Mouse (Mus musculus): ENCODE measurements at regions not wholly inside any gene's neighbourhood (a gene's known extent, or its start where the extent isn't known, plus 50 kb on each side); places are given as distances from the start of the nearest gene placed in this dataset.

GRCm38 (mm10) chr17:48592457-48592856 lies 137.8 kb downstream of the Unc5cl start:
- Histone ChIP-seq H3K27ac (ENCODE audit: low read depth, low read length) (no peak overlapping the region), H3K36me3 (ENCODE audit: control insufficient read depth, insufficient read depth, low read length) (no peaks in the 10 kb centered on the region), H3K9ac (ENCODE audit: low read depth, low read length) (no peak overlapping the region), H3K9me3 (ENCODE audit: control insufficient read depth, low read length) (no peaks in the 10 kb centered on the region), H3K27me3 (replicated peaks; ENCODE audit: control insufficient read depth, insufficient read depth, low read length) (no peaks in the 10 kb centered on the region), H3K4me3 (ENCODE audit: low read length) (no peak overlapping the region), H3K4me2 (ENCODE audit: low read length) (no peak overlapping the region), H3K4me1 (ENCODE audit: control insufficient read depth, insufficient read depth, low read depth, low read length) (no peaks in the 10 kb centered on the region)
- ATAC-seq = no peak
- 73% methylated on average over 1 of the region's 1 CpGs for WGBS

- no peak for ATAC-seq
- WGBS = 77% methylated on average over 10 of the region's 10 CpGs
- Histone ChIP-seq H3K9me3 (ENCODE audit: control insufficient read depth, low read length) (no peaks in the 10 kb centered on the region), H3K4me1 (ENCODE audit: control insufficient read depth, insufficient read depth, low read depth, low read length) (no peaks in the 10 kb centered on the region), H3K9ac (ENCODE audit: low read depth, low read length) (no peak overlapping the region), H3K27me3 (replicated peaks; ENCODE audit: control insufficient read depth, insufficient read depth, low read length) (no peaks in the 10 kb centered on the region), H3K36me3 (ENCODE audit: control insufficient read depth, insufficient read depth, low read length) (no peaks in the 10 kb centered on the region), H3K4me2 (ENCODE audit: low read length) (no peak overlapping the region), H3K27ac (ENCODE audit: low read depth, low read length) (no peak overlapping the region), H3K4me3 (ENCODE audit: low read length) (no peak overlapping the region)
Measured at GRCm38 (mm10) chr17:48595418-48595963, 140.8 kb downstream of the Unc5cl start.

- H3K4me1 ChIP-seq (ENCODE audit: control insufficient read depth, insufficient read depth, low read depth, low read length) = no peaks in the 10 kb centered on the region
Measured at GRCm38 (mm10) chr17:48596406-48596805, 141.7 kb downstream of the Unc5cl start.

GRCm38 (mm10) chr17:48597301-48597700 lies 142.6 kb downstream of the Unc5cl start:
- no peak for ATAC-seq
- H3K4me3 ChIP-seq (ENCODE audit: low read length) = no peak overlapping the region
- no peak overlapping the region for H3K9ac ChIP-seq (ENCODE audit: low read depth, low read length)
- no peak overlapping the region for H3K4me2 ChIP-seq (ENCODE audit: low read length)
- no peak overlapping the region for H3K27ac ChIP-seq (ENCODE audit: low read depth, low read length)
- 100% methylated on average over 1 of the region's 1 CpGs for WGBS
- H3K36me3 ChIP-seq (ENCODE audit: control insufficient read depth, insufficient read depth, low read length) = no peaks in the 10 kb centered on the region
- H3K9me3 ChIP-seq (ENCODE audit: control insufficient read depth, low read length) = no peaks in the 10 kb centered on the region
- H3K27me3 ChIP-seq (replicated peaks; ENCODE audit: control insufficient read depth, insufficient read depth, low read length) = no peaks in the 10 kb centered on the region
- no peaks in the 10 kb centered on the region; the same call in 1 of the 2 replicates for H3K4me1 ChIP-seq (ENCODE audit: control insufficient read depth, insufficient read depth, low read depth, low read length)

More at GRCm38 (mm10) chr17:48596406-48596805, 141.7 kb downstream of the Unc5cl start:
- 83% methylated on average over 3 of the region's 3 CpGs for WGBS
- Histone ChIP-seq H3K36me3 (ENCODE audit: control insufficient read depth, insufficient read depth, low read length) (no peaks in the 10 kb centered on the region), H3K4me2 (ENCODE audit: low read length) (no peak overlapping the region), H3K9ac (ENCODE audit: low read depth, low read length) (no peak overlapping the region), H3K4me3 (ENCODE audit: low read length) (no peak overlapping the region), H3K27ac (ENCODE audit: low read depth, low read length) (no peak overlapping the region), H3K9me3 (ENCODE audit: control insufficient read depth, low read length) (no peaks in the 10 kb centered on the region), H3K27me3 (replicated peaks; ENCODE audit: control insufficient read depth, insufficient read depth, low read length) (no peaks in the 10 kb centered on the region)
- no peak for ATAC-seq

GRCm38 (mm10) chr17:48598471-48599141 lies 143.9 kb downstream of the Unc5cl start:
- Histone ChIP-seq H3K4me3 (ENCODE audit: low read length) (no peak overlapping the region), H3K9ac (ENCODE audit: low read depth, low read length) (no peak overlapping the region), H3K9me3 (ENCODE audit: control insufficient read depth, low read length) (no peaks in the 10 kb centered on the region), H3K27me3 (replicated peaks; ENCODE audit: control insufficient read depth, insufficient read depth, low read length) (no peaks in the 10 kb centered on the region), H3K4me1 (ENCODE audit: control insufficient read depth, insufficient read depth, low read depth, low read length) (no peaks in the 10 kb centered on the region; the same call in 1 of the 2 replicates), H3K27ac (ENCODE audit: low read depth, low read length) (no peak overlapping the region), H3K36me3 (ENCODE audit: control insufficient read depth, insufficient read depth, low read length) (no peaks in the 10 kb centered on the region), H3K4me2 (ENCODE audit: low read length) (no peak overlapping the region)
- ATAC-seq = no peak
- 89% methylated on average over 16 of the region's 16 CpGs for WGBS

- H3K27ac ChIP-seq (ENCODE audit: low read depth, low read length) = no peak overlapping the region
- H3K9ac ChIP-seq (ENCODE audit: low read depth, low read length) = no peak overlapping the region
- 70% methylated on average over 6 of the region's 6 CpGs for WGBS
- no peak overlapping the region for H3K4me2 ChIP-seq (ENCODE audit: low read length)
- ATAC-seq = no peak
- no peaks in the 10 kb centered on the region; the same call in 1 of the 2 replicates for H3K4me1 ChIP-seq (ENCODE audit: control insufficient read depth, insufficient read depth, low read depth, low read length)
- no peaks in the 10 kb centered on the region for H3K36me3 ChIP-seq (ENCODE audit: control insufficient read depth, insufficient read depth, low read length)
- H3K27me3 ChIP-seq (replicated peaks; ENCODE audit: control insufficient read depth, insufficient read depth, low read length) = no peaks in the 10 kb centered on the region
- H3K4me3 ChIP-seq (ENCODE audit: low read length) = no peak overlapping the region
- no peaks in the 10 kb centered on the region for H3K9me3 ChIP-seq (ENCODE audit: control insufficient read depth, low read length)
Measured at GRCm38 (mm10) chr17:48600176-48600575, 145.5 kb downstream of the Unc5cl start.

- ATAC-seq = peak; percentile 55
Measured at GRCm38 (mm10) chr17:48602554-48602953, 147.9 kb downstream of the Unc5cl start.

GRCm38 (mm10) chr17:48606767-48607166 lies 152.1 kb downstream of the Unc5cl start:
- Histone ChIP-seq H3K4me3 (ENCODE audit: low read length) (no peak overlapping the region), H3K27ac (ENCODE audit: low read depth, low read length) (no peak overlapping the region), H3K9me3 (ENCODE audit: control insufficient read depth, low read length) (no peaks in the 10 kb centered on the region), H3K27me3 (replicated peaks; ENCODE audit: control insufficient read depth, insufficient read depth, low read length) (no peaks in the 10 kb centered on the region), H3K9ac (ENCODE audit: low read depth, low read length) (no peak overlapping the region), H3K4me1 (ENCODE audit: control insufficient read depth, insufficient read depth, low read depth, low read length) (no peaks in the 10 kb centered on the region; the same call in 1 of the 2 replicates), H3K36me3 (ENCODE audit: control insufficient read depth, insufficient read depth, low read length) (no peaks in the 10 kb centered on the region), H3K4me2 (ENCODE audit: low read length) (no peak overlapping the region)
- 92% methylated on average over 4 of the region's 4 CpGs for WGBS
- ATAC-seq = no peak

More at GRCm38 (mm10) chr17:48602554-48602953, 147.9 kb downstream of the Unc5cl start:
- no peaks in the 10 kb centered on the region for H3K27me3 ChIP-seq (replicated peaks; ENCODE audit: control insufficient read depth, insufficient read depth, low read length)
- no peaks in the 10 kb centered on the region for H3K36me3 ChIP-seq (ENCODE audit: control insufficient read depth, insufficient read depth, low read length)
- H3K27ac ChIP-seq (ENCODE audit: low read depth, low read length) = no peak overlapping the region
- H3K4me3 ChIP-seq (ENCODE audit: low read length) = no peak overlapping the region
- no peak overlapping the region for H3K4me2 ChIP-seq (ENCODE audit: low read length)
- 4% methylated on average over 6 of the region's 6 CpGs for WGBS
- H3K4me1 ChIP-seq (ENCODE audit: control insufficient read depth, insufficient read depth, low read depth, low read length) = no peaks in the 10 kb centered on the region; the same call in 1 of the 2 replicates
- no peak overlapping the region for H3K9ac ChIP-seq (ENCODE audit: low read depth, low read length)
- no peaks in the 10 kb centered on the region for H3K9me3 ChIP-seq (ENCODE audit: control insufficient read depth, low read length)

GRCm38 (mm10) chr17:48608315-48608714 lies 153.6 kb downstream of the Unc5cl start:
- no peak overlapping the region for H3K9ac ChIP-seq (ENCODE audit: low read depth, low read length)
- 80% methylated on average over 3 of the region's 3 CpGs for WGBS

More at GRCm38 (mm10) chr17:48608315-48608714, 153.6 kb downstream of the Unc5cl start:
- H3K9me3 ChIP-seq (ENCODE audit: control insufficient read depth, low read length) = no peaks in the 10 kb centered on the region
- no peak overlapping the region for H3K4me2 ChIP-seq (ENCODE audit: low read length)
- no peak overlapping the region for H3K27ac ChIP-seq (ENCODE audit: low read depth, low read length)
- no peaks in the 10 kb centered on the region; the same call in 1 of the 2 replicates for H3K4me1 ChIP-seq (ENCODE audit: control insufficient read depth, insufficient read depth, low read depth, low read length)
- ATAC-seq = no peak
- H3K4me3 ChIP-seq (ENCODE audit: low read length) = no peak overlapping the region
- no peaks in the 10 kb centered on the region for H3K27me3 ChIP-seq (replicated peaks; ENCODE audit: control insufficient read depth, insufficient read depth, low read length)
- no peaks in the 10 kb centered on the region for H3K36me3 ChIP-seq (ENCODE audit: control insufficient read depth, insufficient read depth, low read length)
